In the genomic region with DNA sequence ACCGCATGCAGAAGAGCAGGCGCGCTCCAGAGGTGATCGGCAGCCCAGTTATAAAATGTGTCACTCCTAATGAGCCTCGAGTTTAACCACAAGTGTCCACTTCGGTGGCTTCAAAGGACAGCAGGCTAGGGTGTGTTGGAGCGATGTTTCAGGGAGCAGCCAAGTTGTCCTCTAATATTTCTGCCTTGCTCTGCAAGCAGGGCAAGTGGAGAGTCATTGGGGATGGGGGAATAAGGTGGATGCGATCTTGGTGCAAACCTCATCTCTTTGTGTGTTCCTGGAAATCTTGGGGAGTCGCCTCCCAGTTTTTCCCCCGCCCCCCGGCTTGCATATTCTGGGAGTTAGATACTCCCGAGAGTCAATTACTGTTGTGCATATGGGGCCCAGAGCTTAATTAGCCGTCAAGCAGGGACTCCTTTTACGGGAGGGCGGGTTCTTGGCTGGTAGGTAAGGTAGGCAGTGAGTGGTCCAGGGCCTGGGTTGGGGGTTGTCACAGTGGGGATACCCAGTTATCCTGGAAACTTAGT, we compare ENCODE assay signal across 8 mouse cellular contexts. TPM values are rescaled to one million over a fixed set of nuclear protein-coding genes. Genes with fewer than 3 reads are reported as not detected.
DNase-seq lines count a peak whose midpoint lies in the region; ATAC-seq and TF ChIP-seq lines count a peak whose summit lies in the region.

No protein-coding gene starts in this region.

- no peaks in the 10 kb centered on the region for H3K36me3 ChIP-seq in neural tube, embryonic 11.5 days (ENCODE audit: control insufficient read depth, insufficient read depth, low read length)
- peaks cover 3% of the 10 kb centered on the region; the same call in 1 of the 2 replicates for H3K36me3 ChIP-seq in forebrain, postnatal 0 days (ENCODE audit: insufficient read depth)
- no peaks in the 10 kb centered on the region for H3K36me3 ChIP-seq in liver, embryonic 14.5 days (replicated peaks; ENCODE audit: control insufficient read depth, insufficient read depth, low read depth)

- H3K27ac ChIP-seq in neural tube, embryonic 11.5 days (ENCODE audit: low read depth, low read length), result peak overlapping the region; percentile 82
- peak overlapping the region; percentile 88 for H3K27ac ChIP-seq in forebrain, postnatal 0 days (ENCODE audit: low read depth, low read length)
- peak overlapping the region; percentile 41; the same call in 1 of the 2 replicates for H3K27ac ChIP-seq in liver, embryonic 14.5 days

- no peak for TF ChIP-seq EP300 in liver, embryonic 14.5 days (IDR thresholded peaks at IDR 0.05; ENCODE audit: low read depth)

- H3K9me3 ChIP-seq in neural tube, embryonic 11.5 days (ENCODE audit: control insufficient read depth, low read length), result no peaks in the 10 kb centered on the region
- H3K9me3 ChIP-seq in forebrain, postnatal 0 days (ENCODE audit: low read length), result no peaks in the 10 kb centered on the region
- no peaks in the 10 kb centered on the region for H3K9me3 ChIP-seq in liver, embryonic 14.5 days (ENCODE audit: control insufficient read depth, low read length)

- H3K4me1 ChIP-seq in neural tube, embryonic 11.5 days (ENCODE audit: control insufficient read depth, insufficient read depth, low read length), result peaks cover 13% of the 10 kb centered on the region
- peaks cover 14% of the 10 kb centered on the region; the same call in 1 of the 2 replicates for H3K4me1 ChIP-seq in forebrain, postnatal 0 days (ENCODE audit: insufficient read depth)
- H3K4me1 ChIP-seq in liver, embryonic 14.5 days (replicated peaks; ENCODE audit: control insufficient read depth in 2 of 2, insufficient read depth in 2 of 2, low read length in 1 of 2), result peaks cover 14 to 31% of the 10 kb centered on the region in 2 experiments

- H3K4me3 ChIP-seq in neural tube, embryonic 11.5 days (ENCODE audit: low read depth, low read length), result peak overlapping the region; percentile 81
- H3K4me3 ChIP-seq in forebrain, postnatal 0 days (ENCODE audit: low read depth, low read length), result peak overlapping the region; percentile 83
- peak overlapping the region; percentile 91 to 99 for H3K4me3 ChIP-seq in liver, embryonic 14.5 days (ENCODE audit: insufficient read depth in 1 of 2, low read depth in 2 of 2, low read length in 2 of 2)

- no peak for ATAC-seq in neural tube, embryonic 11.5 days (ENCODE audit: insufficient read depth, low FRiP score, low TSS enrichment)
- peak; percentile 10; the same call in 1 of the 2 replicates for ATAC-seq in forebrain, postnatal 0 days
- ATAC-seq in liver, embryonic 14.5 days (ENCODE audit: insufficient read depth), result peak; percentile 27

- peak overlapping the region; percentile 94 for H3K9ac ChIP-seq in neural tube, embryonic 11.5 days (ENCODE audit: low read length)
- peak overlapping the region; percentile 64 for H3K9ac ChIP-seq in forebrain, postnatal 0 days
- peak overlapping the region; percentile 90 for H3K9ac ChIP-seq in liver, embryonic 14.5 days (replicated peaks)

- TF ChIP-seq CTCF in forebrain, postnatal 0 days (IDR thresholded peaks at IDR 0.05; ENCODE audit: low read depth), result peak; percentile 0; the same call in 1 of the 2 replicates
- no peak for TF ChIP-seq CTCF in liver, embryonic 14.5 days (IDR thresholded peaks at IDR 0.05; ENCODE audit: low read depth)

- peak; percentile 50 for DNase-seq in cerebellum, adult 11-12 months
- no peak for DNase-seq in cerebellum, adult 8-10 months
- DNase-seq in neural tube, embryonic 11.5 days (ENCODE audit: low spot score), result no peak
- no peak for DNase-seq in neural tube, embryonic 10.5 days (ENCODE audit: extremely low spot score, low spot score)
- DNase-seq in forebrain, postnatal 0 days, result no peak
- peak in 1 of 3 experiments; percentile 53 for DNase-seq in liver, embryonic 14.5 days (ENCODE audit: low read depth in 3 of 3, low spot score in 3 of 3)
- no peak for DNase-seq in adrenal gland, postnatal 36 days
- no peak for DNase-seq in adrenal gland, adult 18-20 months (ENCODE audit: low spot score in 2 of 2)

- peak overlapping the region; percentile 89 for H3K4me2 ChIP-seq in neural tube, embryonic 11.5 days (ENCODE audit: low read depth)
- H3K4me2 ChIP-seq in forebrain, postnatal 0 days (ENCODE audit: low read depth), result peak overlapping the region; percentile 68
- H3K4me2 ChIP-seq in liver, embryonic 14.5 days (ENCODE audit: low read depth), result peak overlapping the region; percentile 93

- H3K27me3 ChIP-seq in neural tube, embryonic 11.5 days (ENCODE audit: control insufficient read depth, insufficient read depth, low read length), result no peaks in the 10 kb centered on the region
- H3K27me3 ChIP-seq in forebrain, postnatal 0 days (ENCODE audit: insufficient read depth, low read length), result no peaks in the 10 kb centered on the region
- H3K27me3 ChIP-seq in liver, embryonic 14.5 days (ENCODE audit: control insufficient read depth, insufficient read depth, low read length), result no peaks in the 10 kb centered on the region

- 1% methylated on average over 15 of the region's 15 CpGs for WGBS in neural tube, embryonic 11.5 days
- WGBS in forebrain, postnatal 0 days, result 1% methylated on average over 15 of the region's 15 CpGs
- WGBS in liver, embryonic 14.5 days (ENCODE audit: insufficient replicate concordance), result 3% methylated on average over 15 of the region's 15 CpGs

RNA-seq across cellular contexts. Expression of a gene that starts 0.8 kb away (rescaled TPM):
- 21.3 and 23.5 TPM in 2 replicates for polyA plus RNA-seq in neural tube, embryonic 11.5 days (2014; fragmentation: Nextera tagmentation; extraction: Ambion mirVana)
- total RNA-seq in forebrain, postnatal 0 days (2014; rRNA removed), result 81.9 and 99.1 TPM in 2 replicates
- 17.9 and 19.4 TPM in 2 replicates for polyA plus RNA-seq in forebrain, postnatal 0 days (2015; fragmentation: Nextera tagmentation; extraction: Ambion mirVana)
- 10.1 and 11.1 TPM in 2 replicates for polyA plus RNA-seq in liver, embryonic 14.5 days (2012; rRNA removed)
- 3.9 and 5.5 TPM in 2 replicates for polyA plus RNA-seq in liver, embryonic 14.5 days (2014; fragmentation: Nextera tagmentation; extraction: Ambion mirVana)
- 10 to 100 TPM; 45.4 to 49.9 TPM for total RNA-seq in adrenal gland, postnatal 36 days (2021)
- total RNA-seq in adrenal gland, adult 18-20 months (2021), result 10 to 100 TPM; 46.8 to 51.6 TPM
